In genomic region chr9:62456015-62456414, GRCm38 (mm10) we compare ENCODE assay signal across 8 mouse cellular contexts.
DNase-seq lines count a peak whose midpoint lies in the region; ATAC-seq and TF ChIP-seq lines count a peak whose summit lies in the region.

No protein-coding gene starts in this region.

- no peak for TF ChIP-seq CTCF in brain, embryonic 14.5 days (IDR thresholded peaks at IDR 0.05; ENCODE audit: borderline replicate concordance, extremely low read depth, insufficient read depth, insufficient read length)
- TF ChIP-seq CTCF in lung, adult 2 months (IDR thresholded peaks at IDR 0.05; ENCODE audit: insufficient read depth, low read length): no peak

- H3K9ac ChIP-seq in stomach, embryonic 15.5 days: no peak overlapping the region

- peak overlapping the region; percentile 67 for H3K27ac ChIP-seq in stomach, embryonic 15.5 days

- peak overlapping the region; percentile 24 for H3K4me2 ChIP-seq in stomach, embryonic 15.5 days

- peak; percentile 31 for DNase-seq in embryo, embryonic 10 days (ENCODE audit: low spot score)
- DNase-seq in embryo, embryonic 9.5 days (ENCODE audit: extremely low spot score): no peak
- peak; percentile 95 for DNase-seq in brain, embryonic 14.5 days (ENCODE audit: low read depth)
- DNase-seq in gastrocnemius, postnatal 14 days: peak; percentile 57
- peak; percentile 83 to 92 for DNase-seq in kidney, adult 8-10 months
- DNase-seq in lung, adult 2 months: peak; percentile 84
- no peak for DNase-seq in c-Kit-positive CD71-positive TER-119-positive erythroid progenitor cells, embryonic 14.5 days (ENCODE audit: low spot score)

- no peaks in the 10 kb centered on the region for H3K27me3 ChIP-seq in stomach, embryonic 15.5 days (replicated peaks)

- no peaks in the 10 kb centered on the region for H3K36me3 ChIP-seq in stomach, embryonic 15.5 days

- 30% methylated on average over 5 of the region's 5 CpGs for WGBS in lung, adult 2 months
- WGBS in stomach, embryonic 15.5 days: 13% methylated on average over 5 of the region's 5 CpGs

- H3K4me3 ChIP-seq in lung, adult 2 months (replicated peaks; ENCODE audit: extremely low read depth, low read depth, low read length): no peak overlapping the region
- no peak overlapping the region for H3K4me3 ChIP-seq in stomach, embryonic 15.5 days (replicated peaks)

- ATAC-seq in stomach, embryonic 15.5 days (ENCODE audit: insufficient read depth, low FRiP score, low read depth): peak; percentile 83

- no peaks in the 10 kb centered on the region for H3K9me3 ChIP-seq in stomach, embryonic 15.5 days

- H3K4me1 ChIP-seq in lung, adult 2 months (ENCODE audit: control insufficient read depth, insufficient read depth, low read length): peaks cover 12% of the 10 kb centered on the region
- peaks cover 18% of the 10 kb centered on the region for H3K4me1 ChIP-seq in stomach, embryonic 15.5 days

- intact Hi-C loops in gastrocnemius, postnatal 14 days (cut with DNase I; ENCODE audit: low total_unique reads): no loop called here

- TF ChIP-seq POLR2A in brain, embryonic 14.5 days (IDR thresholded peaks at IDR 0.05; ENCODE audit: borderline replicate concordance, extremely low read depth, insufficient read depth, insufficient read length, poor library complexity, severe bottlenecking): no peak
- TF ChIP-seq POLR2A in lung, adult 2 months (IDR thresholded peaks at IDR 0.05; ENCODE audit: borderline replicate concordance, extremely low read depth, low read depth, low read length): no peak

Comparison
In these comparisons a context has a peak if more than half of its experiments do, and no peak if none do; other contexts are left out.
1. DNase-seq: peak in embryo, embryonic 10 days (single experiment), brain, embryonic 14.5 days (single experiment), gastrocnemius, postnatal 14 days (single experiment), kidney, adult 8-10 months (2 of 2) and lung, adult 2 months (single experiment); none in embryo, embryonic 9.5 days (single experiment) and c-Kit-positive CD71-positive TER-119-positive erythroid progenitor cells, embryonic 14.5 days (single experiment).